Mouse (Mus musculus): ENCODE results near the gene Igfbp2.
A peak's percentile ranks its signal among the peaks of the same experiment; 100 is the strongest.

Igfbp2 gene

GRCm38 (mm10) chr1:72815184-72815583, 9.1 kb upstream of the Igfbp2 start:
- no peak for DNase-seq (ENCODE audit: low spot score)

GRCm38 (mm10) chr1:72815616-72816015, 8.7 kb upstream of the Igfbp2 start:
- no peak for DNase-seq (ENCODE audit: low spot score)

- no peak for DNase-seq (ENCODE audit: low spot score)
Measured at GRCm38 (mm10) chr1:72819995-72820394, 4.3 kb upstream of the Igfbp2 start.

GRCm38 (mm10) chr1:72822893-72823292, 1.4 kb upstream of the Igfbp2 start:
- no peak for DNase-seq (ENCODE audit: low spot score)

GRCm38 (mm10) chr1:72824707-72825101, 401 bp downstream of the Igfbp2 start:
- DNase-seq (ENCODE audit: low spot score) = peak; percentile 32

- DNase-seq (ENCODE audit: low spot score) = peak; percentile 74
Measured at GRCm38 (mm10) chr1:72825286-72825685, 983 bp downstream of the Igfbp2 start.

- DNase-seq (ENCODE audit: low spot score) = peak; percentile 41
Measured at GRCm38 (mm10) chr1:72825921-72826320, 1.6 kb downstream of the Igfbp2 start.

- DNase-seq (ENCODE audit: low spot score) = peak; percentile 62
Measured at GRCm38 (mm10) chr1:72826446-72826845, 2.1 kb downstream of the Igfbp2 start.

GRCm38 (mm10) chr1:72826931-72827330, 2.6 kb downstream of the Igfbp2 start:
- no peak for DNase-seq (ENCODE audit: low spot score)

- no peak for DNase-seq (ENCODE audit: low spot score)
Measured at GRCm38 (mm10) chr1:72827411-72828315, 3.4 kb downstream of the Igfbp2 start.

GRCm38 (mm10) chr1:72828843-72829242, 4.5 kb downstream of the Igfbp2 start:
- no peak for DNase-seq (ENCODE audit: low spot score)

GRCm38 (mm10) chr1:72830485-72830884, 6.2 kb downstream of the Igfbp2 start:
- no peak for DNase-seq (ENCODE audit: low spot score)

- DNase-seq (ENCODE audit: low spot score) = no peak
Measured at GRCm38 (mm10) chr1:72832715-72833153, 8.4 kb downstream of the Igfbp2 start.

- no peak for DNase-seq (ENCODE audit: low spot score)
Measured at GRCm38 (mm10) chr1:72833563-72833962, 9.3 kb downstream of the Igfbp2 start.

GRCm38 (mm10) chr1:72839356-72839755, 15.1 kb downstream of the Igfbp2 start:
- DNase-seq (ENCODE audit: low spot score) = no peak

- no peak for DNase-seq (ENCODE audit: low spot score)
Measured at GRCm38 (mm10) chr1:72839791-72840190, 15.5 kb downstream of the Igfbp2 start.

- DNase-seq (ENCODE audit: low spot score) = no peak
Measured at GRCm38 (mm10) chr1:72842666-72843459, 18.6 kb downstream of the Igfbp2 start.

GRCm38 (mm10) chr1:72844675-72845074, 20.4 kb downstream of the Igfbp2 start:
- no peak for DNase-seq (ENCODE audit: low spot score)

- no peak for DNase-seq (ENCODE audit: low spot score)
Measured at GRCm38 (mm10) chr1:72847849-72848380, 23.6 kb downstream of the Igfbp2 start.

GRCm38 (mm10) chr1:72849037-72849436, 24.7 kb downstream of the Igfbp2 start:
- DNase-seq (ENCODE audit: low spot score) = no peak

GRCm38 (mm10) chr1:72853759-72854158, 29.5 kb downstream of the Igfbp2 start:
- DNase-seq (ENCODE audit: low spot score) = no peak
